Mouse (Mus musculus) kidney, adult 9 months (tissue): ENCODE data around the gene Cep55.

ENCODE experiments used
- DNase-seq: peaks from one replicate; pipeline ENCODE4 v3.0.0; 2022

Cep55 gene

GRCm38 (mm10) chr19:38045198-38045597, 9.6 kb upstream of the Cep55 start:
- no peak for DNase-seq

GRCm38 (mm10) chr19:38049686-38050085, 5.1 kb upstream of the Cep55 start:
- no peak for DNase-seq

GRCm38 (mm10) chr19:38053227-38054041, 1.4 kb upstream of the Cep55 start:
- DNase-seq, result peak; percentile 43

- DNase-seq, result no peak
Observed at GRCm38 (mm10) chr19:38054149-38054719, 577 bp upstream of the Cep55 start.

GRCm38 (mm10) chr19:38055798-38056197, 987 bp downstream of the Cep55 start:
- DNase-seq, result no peak

GRCm38 (mm10) chr19:38056276-38056675, 1.5 kb downstream of the Cep55 start:
- no peak for DNase-seq

GRCm38 (mm10) chr19:38056931-38057330, 2.1 kb downstream of the Cep55 start:
- DNase-seq, result no peak

GRCm38 (mm10) chr19:38063201-38063600, 8.4 kb downstream of the Cep55 start:
- no peak for DNase-seq

- no peak for DNase-seq
Observed at GRCm38 (mm10) chr19:38064051-38064450, 9.2 kb downstream of the Cep55 start.

GRCm38 (mm10) chr19:38073226-38073625, 18.4 kb downstream of the Cep55 start:
- DNase-seq, result no peak

- no peak for DNase-seq
Observed at GRCm38 (mm10) chr19:38075051-38075450, 20.2 kb downstream of the Cep55 start.

- DNase-seq, result no peak
Observed at GRCm38 (mm10) chr19:38076251-38076650, 21.4 kb downstream of the Cep55 start.

- no peak for DNase-seq
Observed at GRCm38 (mm10) chr19:38077851-38078540, 23.2 kb downstream of the Cep55 start.

GRCm38 (mm10) chr19:38081361-38081760, 26.6 kb downstream of the Cep55 start:
- no peak for DNase-seq

GRCm38 (mm10) chr19:38082931-38083525, 28.2 kb downstream of the Cep55 start:
- DNase-seq, result no peak

- DNase-seq, result no peak
Observed at GRCm38 (mm10) chr19:38085841-38086240, 31.0 kb downstream of the Cep55 start.

- DNase-seq, result peak; percentile 23
Observed at GRCm38 (mm10) chr19:38086948-38087551, 32.2 kb downstream of the Cep55 start.

- no peak for DNase-seq
Observed at GRCm38 (mm10) chr19:38089358-38089757, 34.5 kb downstream of the Cep55 start.

GRCm38 (mm10) chr19:38091512-38091985, 36.7 kb downstream of the Cep55 start:
- no peak for DNase-seq

GRCm38 (mm10) chr19:38096231-38096630, 41.4 kb downstream of the Cep55 start:
- DNase-seq, result no peak

GRCm38 (mm10) chr19:38096858-38097758, 42.3 kb downstream of the Cep55 start, which contains the start of gene Ffar4:
Gene Ffar4, plus strand, starts transcription at chr19:38097071.
- DNase-seq, result no peak

GRCm38 (mm10) chr19:38107871-38108270, 53.1 kb downstream of the Cep55 start:
- DNase-seq, result no peak
